Mouse (Mus musculus) MEL (cell line): Measurements from ENCODE around the gene Gpbar1. TPM values are rescaled to one million over a fixed set of nuclear protein-coding genes. Genes with fewer than 3 reads are reported as not detected.

ENCODE experiments used
- CHD2 ChIP-seq: IDR thresholded peaks from 2 replicates; pipeline ENCODE4 v1.6.1; 2011; ENCODE audit warnings: low read length, improper control_type of control experiment
- E2F4 ChIP-seq: IDR thresholded peaks from 2 replicates; pipeline ENCODE4 v1.6.1; 2011; ENCODE audit warnings: low read depth, low read length, improper control_type of control experiment, borderline replicate concordance
- EP300 ChIP-seq, 2 experiments: IDR thresholded peaks; 2 replicates each; pipeline ENCODE4 v1.6.1; 2011; ENCODE audit warnings: improper control_type of control experiment in 2 of 2, low read length in 2 of 2, low read depth in 1 of 2, mild to moderate bottlenecking in 1 of 2
- GABPA ChIP-seq: IDR thresholded peaks from 2 replicates; pipeline ENCODE4 v1.6.1; 2012; ENCODE audit warnings: low read depth, mild to moderate bottlenecking, inconsistent platforms, low read length, improper control_type of control experiment, moderate library complexity
- HCFC1 ChIP-seq: IDR thresholded peaks from 2 replicates; pipeline ENCODE4 v1.6.1; 2012; ENCODE audit warnings: low read depth, mild to moderate bottlenecking, inconsistent platforms, low read length, improper control_type of control experiment, moderate library complexity
- KAT2A ChIP-seq: conservative IDR thresholded peaks from 2 replicates; pipeline ENCODE4 v1.6.1; 2012; ENCODE audit warnings: low read depth, low read length, improper control_type of control experiment, inconsistent platforms
- MAFK ChIP-seq: IDR thresholded peaks from 2 replicates; pipeline ENCODE4 v1.6.1; 2011; ENCODE audit warnings: low read depth, mild to moderate bottlenecking, low read length, improper control_type of control experiment, borderline replicate concordance
- MAX ChIP-seq: IDR thresholded peaks from 2 replicates; pipeline ENCODE4 v1.6.1; 2011; ENCODE audit warnings: low read length, improper control_type of control experiment
- MAZ ChIP-seq: IDR thresholded peaks from 2 replicates; pipeline ENCODE4 v1.6.1; 2012; ENCODE audit warnings: low read depth, mild to moderate bottlenecking, inconsistent platforms, low read length, improper control_type of control experiment
- MEF2A ChIP-seq: IDR thresholded peaks from 2 replicates; pipeline ENCODE4 v1.6.1; 2014; ENCODE audit warnings: low read depth, mild to moderate bottlenecking, inconsistent platforms, low read length, improper control_type of control experiment; ENCODE audit not compliant: poor library complexity, insufficient replicate concordance, severe bottlenecking; ENCODE audit errors: extremely low read depth
- MXI1 ChIP-seq: IDR thresholded peaks from 2 replicates; pipeline ENCODE4 v1.6.1; 2011; ENCODE audit warnings: mild to moderate bottlenecking, low read depth, low read length, improper control_type of control experiment
- MYB ChIP-seq: IDR thresholded peaks from 2 replicates; pipeline ENCODE4 v1.6.1; 2011; ENCODE audit warnings: mild to moderate bottlenecking, low read depth, low read length, improper control_type of control experiment
- NELFE ChIP-seq: IDR thresholded peaks from 2 replicates; pipeline ENCODE4 v1.6.1; 2011; ENCODE audit warnings: low read depth, low read length, improper control_type of control experiment
- NRF1 ChIP-seq: IDR thresholded peaks from 2 replicates; pipeline ENCODE4 v1.6.1; 2014; ENCODE audit warnings: low read depth, mild to moderate bottlenecking, inconsistent platforms, low read length, improper control_type of control experiment, moderate library complexity; ENCODE audit not compliant: poor library complexity, insufficient read depth, severe bottlenecking
- POLR2A ChIP-seq, 2 experiments: IDR thresholded peaks; 2 replicates each; pipeline ENCODE4 v1.6.1; 2011 to 2012; ENCODE audit warnings: low read length in 2 of 2, mild to moderate bottlenecking in 2 of 2, control low read depth in 1 of 2, improper control_type of control experiment in 1 of 2, low read depth in 1 of 2, moderate library complexity in 1 of 2; ENCODE audit not compliant: control insufficient read depth in 1 of 2, insufficient read depth in 1 of 2, poor library complexity in 1 of 2
- POLR2AphosphoS2 ChIP-seq: IDR thresholded peaks from 2 replicates; pipeline ENCODE4 v1.6.1; 2011; ENCODE audit warnings: low read length, improper control_type of control experiment
- POLR2AphosphoS5 ChIP-seq: IDR thresholded peaks from 2 replicates; pipeline ENCODE4 v1.6.1; 2012; ENCODE audit warnings: low read depth, borderline replicate concordance, mild to moderate bottlenecking, inconsistent platforms, low read length, moderate library complexity, mixed read lengths
- SIN3A ChIP-seq: IDR thresholded peaks from 2 replicates; pipeline ENCODE4 v1.6.1; 2012; ENCODE audit warnings: low read length, improper control_type of control experiment, inconsistent platforms
- TAL1 ChIP-seq: IDR thresholded peaks from 2 replicates; pipeline ENCODE4 v1.6.1; 2012; ENCODE audit warnings: mild to moderate bottlenecking, inconsistent platforms, low read length, moderate library complexity, mixed read lengths
- TBP ChIP-seq: IDR thresholded peaks from 2 replicates; pipeline ENCODE4 v1.8.0; 2011; ENCODE audit warnings: low read depth, low read length, improper control_type of control experiment
- UBTF ChIP-seq: IDR thresholded peaks from 2 replicates; pipeline ENCODE4 v1.6.1; 2012; ENCODE audit warnings: low read depth, mild to moderate bottlenecking, inconsistent platforms, low read length, improper control_type of control experiment, moderate library complexity, borderline replicate concordance; ENCODE audit not compliant: insufficient read depth
- USF1 ChIP-seq: IDR thresholded peaks from 2 replicates; pipeline ENCODE4 v1.6.1; 2014; ENCODE audit warnings: low read depth, mild to moderate bottlenecking, inconsistent platforms, low read length, improper control_type of control experiment, moderate library complexity
- ZC3H11A ChIP-seq: IDR thresholded peaks from 2 replicates; pipeline ENCODE4 v1.6.1; 2012; ENCODE audit warnings: low read depth, mild to moderate bottlenecking, inconsistent platforms, low read length, improper control_type of control experiment
- ZMIZ1 ChIP-seq: IDR thresholded peaks from 2 replicates; pipeline ENCODE4 v1.6.1; 2012; ENCODE audit warnings: low read depth, mild to moderate bottlenecking, inconsistent platforms, low read length, improper control_type of control experiment, moderate library complexity
- polyA plus RNA-seq, 2 experiments: library from polyadenylated mRNA; stranded (reverse) in 1 of 2; unstranded in 1 of 2; fragments of >175 nt in 1 of 2; fragments of >200 nt in 1 of 2; gene quantifications; 2 replicates each; pipeline versions ENCODE4 v1.2.1 to v1.2.4; 2012; ENCODE audit warnings: low replicate concordance in 2 of 2, low read depth in 1 of 2; ENCODE audit not compliant: insufficient read length in 2 of 2, insufficient read depth in 1 of 2, missing spikeins in 1 of 2
- total RNA-seq: library from RNA; depleted of rRNA; stranded (reverse); fragments of 300-350 nt; gene quantifications from 2 replicates; pipeline ENCODE4 v1.2.3, GENCODE M21; 2012

Gene Gpbar1
- total and polyA plus RNA-seq, 3 experiments: not detected

- TF ChIP-seq MAFK (no peak), CHD2 (peak; percentile 39; the same call in 1 of the 2 replicates), UBTF (no peak), POLR2AphosphoS2 (peak; percentile 50; the same call in 1 of the 2 replicates), TBP (no peak), MAX (peak; percentile 53; the same call in 1 of the 2 replicates), NELFE (peak; percentile 60), MYB (no peak), POLR2A (IDR thresholded peaks at IDR 0.05; ENCODE audit: control insufficient read depth in 1 of 2, insufficient read depth in 1 of 2, low read depth in 1 of 2, low read length in 2 of 2, poor library complexity in 1 of 2) (peak; percentile 10 to 81; a peak in 3 of 4 replicates), NRF1 (peak; percentile 82), ZC3H11A (no peak), E2F4 (no peak), EP300 (IDR thresholded peaks at IDR 0.05; ENCODE audit: low read depth in 1 of 2, low read length in 2 of 2) (no peak), MEF2A (no peak), ZMIZ1 (0 out of 2 replicates have a peak, but pooled peaks have one; percentile 39), HCFC1 (peak; percentile 98), KAT2A (peak; percentile 98), USF1 (0 out of 2 replicates have a peak, but pooled peaks have one; percentile 8), MAZ (peak; percentile 62; the same call in 1 of the 2 replicates), GABPA (no peak), SIN3A (peak; percentile 98), MXI1 (peak; percentile 77), TAL1 (no peak), POLR2AphosphoS5 (no peak)
Observed at GRCm38 (mm10) chr1:74284543-74285160, 6.3 kb downstream of the Gpbar1 start, which contains the start of the genes Aamp and Pnkd (continued).
